Mouse (Mus musculus): ENCODE measurements around the gene Wdr31. TPM values are rescaled to one million over a fixed set of nuclear protein-coding genes. Genes with fewer than 3 reads are reported as not detected.

Gene Wdr31
- total and polyA plus RNA-seq, 3 experiments, result 3.0 to 5.0 (median 3.8) TPM

GRCm38 (mm10) chr4:62501964-62502732 lies 31.5 kb upstream of the Wdr31 start (continued):
- TF ChIP-seq UBTF (IDR thresholded peaks at IDR 0.05; ENCODE audit: low read depth, low read length), result peak; percentile 74; the same call in 1 of the 2 replicates
- no peak for TF ChIP-seq CHD1 (IDR thresholded peaks at IDR 0.05; ENCODE audit: low read depth, low read length)
- TF ChIP-seq CHD2 (IDR thresholded peaks at IDR 0.05; ENCODE audit: low read length), result no peak
- TF ChIP-seq RAD21 (IDR thresholded peaks at IDR 0.05; ENCODE audit: low read depth, low read length), result no peak; the same call in 1 of the 2 replicates
- no peak for TF ChIP-seq CTCF (conservative IDR thresholded peaks at IDR 0.05 in 1 of 2, IDR thresholded peaks at IDR 0.05 in 1 of 2; ENCODE audit: low read depth in 2 of 2, low read length in 2 of 2)
- peak; percentile 84 for TF ChIP-seq HCFC1 (IDR thresholded peaks at IDR 0.05; ENCODE audit: low read depth, low read length)
- peak; percentile 65; the same call in 1 of the 2 replicates for TF ChIP-seq KAT2A (IDR thresholded peaks at IDR 0.05; ENCODE audit: insufficient replicate concordance, low read length)
- TF ChIP-seq BHLHE40 (IDR thresholded peaks at IDR 0.05; ENCODE audit: low read depth, low read length), result peak; percentile 80
- 0 out of 2 replicates have a peak, but pooled peaks have one; percentile 29 for TF ChIP-seq USF2 (conservative IDR thresholded peaks at IDR 0.05; ENCODE audit: low read depth, low read length)

- H3K27ac ChIP-seq (ENCODE audit: insufficient read depth, low read depth), result no peak overlapping the region
- in situ Hi-C loops (cut with MboI; ENCODE audit: low pct_ligation_motif_present, low pct_unique_long_range_greater_than_20kb, low sequenced_read_pairs), result loop anchor here (10.0 kb wide), 1 partner anchor 97 kb away; the partner anchor contains the start of genes Cdc26 and Prpf4
- dilution Hi-C loops (cut with MboI; ENCODE audit: extremely low pct_ligation_motif_present, extremely low pct_unique_long_range_greater_than_20kb, low sequenced_read_pairs), result no loop called here
- H3K9me3 ChIP-seq (replicated peaks; ENCODE audit: low read length), result no peaks in the 10 kb centered on the region
- no peak for TF ChIP-seq MAFK (IDR thresholded peaks at IDR 0.05; ENCODE audit: insufficient replicate concordance, low read length)
- no peak for TF ChIP-seq USF2 (conservative IDR thresholded peaks at IDR 0.05; ENCODE audit: low read depth, low read length)
- 0 out of 2 replicates have a peak, but pooled peaks have one; percentile 17 for TF ChIP-seq MXI1 (IDR thresholded peaks at IDR 0.05; ENCODE audit: low read depth, low read length)
- TF ChIP-seq CHD2 (IDR thresholded peaks at IDR 0.05; ENCODE audit: low read length), result peak; percentile 79; the same call in 1 of the 2 replicates
- no peak for DNase-seq (ENCODE audit: extremely low read depth)
- peak overlapping the region; percentile 72 for H3K4me2 ChIP-seq (ENCODE audit: insufficient read depth, low read depth, poor library complexity, severe bottlenecking)
- peak overlapping the region; percentile 88 for H3K9ac ChIP-seq (ENCODE audit: insufficient read depth, low read depth)
- peaks cover 4 to 19% of the 10 kb centered on the region in 2 experiments for H3K36me3 ChIP-seq (replicated peaks in 1 of 2; ENCODE audit: control insufficient read depth in 1 of 2, insufficient read depth in 1 of 2, low read length in 1 of 2)
- H3K4me1 ChIP-seq (ENCODE audit: control insufficient read depth in 1 of 2, insufficient read depth in 2 of 2), result peaks cover 0 to 16% of the 10 kb centered on the region in 2 experiments; a peak in 2 of 4 replicates
- H3K79me2 ChIP-seq (replicated peaks; ENCODE audit: control insufficient read depth, extremely low read depth, insufficient read depth, poor library complexity, severe bottlenecking), result no peaks in the 10 kb centered on the region
- H3K27me3 ChIP-seq (replicated peaks), result no peaks in the 10 kb centered on the region
- H3K4me3 ChIP-seq (replicated peaks in 1 of 3; ENCODE audit: low read depth in 2 of 3, low read length in 2 of 3, poor library complexity in 1 of 3), result peak overlapping the region; percentile 66 to 85 (median 73)
Measured at GRCm38 (mm10) chr4:62501534-62501933, 30.8 kb upstream of the Wdr31 start.

GRCm38 (mm10) chr4:62500799-62501198 lies 30.1 kb upstream of the Wdr31 start:
- Histone ChIP-seq H3K9ac (ENCODE audit: insufficient read depth, low read depth) (no peak overlapping the region), H3K4me2 (ENCODE audit: insufficient read depth, low read depth, poor library complexity, severe bottlenecking) (no peak overlapping the region), H3K9me3 (replicated peaks; ENCODE audit: low read length) (no peaks in the 10 kb centered on the region), H3K4me1 (ENCODE audit: control insufficient read depth in 1 of 2, insufficient read depth in 2 of 2) (peaks cover 0 to 16% of the 10 kb centered on the region in 2 experiments; a peak in 2 of 4 replicates), H3K27ac (ENCODE audit: insufficient read depth, low read depth) (no peak overlapping the region), H3K36me3 (replicated peaks in 1 of 2; ENCODE audit: control insufficient read depth in 1 of 2, insufficient read depth in 1 of 2, low read length in 1 of 2) (peaks cover 4 to 20% of the 10 kb centered on the region in 2 experiments), H3K79me2 (replicated peaks; ENCODE audit: control insufficient read depth, extremely low read depth, insufficient read depth, poor library complexity, severe bottlenecking) (no peaks in the 10 kb centered on the region), H3K4me3 (replicated peaks in 1 of 3; ENCODE audit: low read depth in 2 of 3, low read length in 2 of 3, poor library complexity in 1 of 3) (no peak overlapping the region), H3K27me3 (replicated peaks) (no peaks in the 10 kb centered on the region)
- no peak for TF ChIP-seq RCOR1 (conservative IDR thresholded peaks at IDR 0.05; ENCODE audit: low read depth, low read length)
- no peak for TF ChIP-seq TBP (conservative IDR thresholded peaks at IDR 0.05; ENCODE audit: low read depth, low read length)
- 0 out of 2 replicates have a peak, but pooled peaks have one; percentile 5 for TF ChIP-seq MXI1 (IDR thresholded peaks at IDR 0.05; ENCODE audit: low read depth, low read length)
- TF ChIP-seq SIN3A (IDR thresholded peaks at IDR 0.05; ENCODE audit: low read length), result no peak
- dilution Hi-C loops (cut with MboI; ENCODE audit: extremely low pct_ligation_motif_present, extremely low pct_unique_long_range_greater_than_20kb, low sequenced_read_pairs) (no loop called here), in situ Hi-C loops (cut with MboI; ENCODE audit: low pct_ligation_motif_present, low pct_unique_long_range_greater_than_20kb, low sequenced_read_pairs) (loop anchor here (10.0 kb wide), 1 partner anchor 96 kb away; the partner anchor contains the start of genes Cdc26 and Prpf4)
- no peak for DNase-seq (ENCODE audit: extremely low read depth)
